Comparison of ENCODE assay signal across 9 mouse cellular contexts in the genomic region with DNA sequence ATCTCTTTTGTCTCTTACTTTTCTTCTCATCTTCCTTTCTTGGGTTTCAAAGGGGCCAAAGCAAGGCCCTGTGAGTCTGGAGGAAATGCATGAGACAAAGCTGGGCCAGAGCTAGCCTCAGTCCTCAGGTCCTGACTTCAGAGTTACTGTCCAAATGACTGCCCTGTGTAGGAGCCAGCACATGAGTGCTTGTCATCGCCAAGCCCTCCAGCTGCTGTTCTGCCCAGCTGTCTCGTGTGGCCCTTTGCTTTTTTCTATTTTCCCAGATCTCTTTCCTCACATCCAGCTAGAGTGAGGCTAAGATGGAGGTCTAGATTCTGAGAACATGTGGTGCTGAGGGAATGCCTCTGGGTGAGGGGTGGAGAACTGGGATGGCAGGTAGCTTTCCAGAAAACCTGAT.
"Had no signal": no experiment of that assay in that cellular context is flagged by ENCODE, and none has a peak within 500 bp of the region (broad histone marks: within the 10 kb centered on the region; RNA-seq: fewer than 3 reads in every experiment).

No protein-coding gene starts in this region.

- DNase-seq: heart, postnatal 10 days; heart, postnatal 4 days; kidney, adult 2 months; kidney, adult 9 months; kidney, postnatal 14 days; kidney, postnatal 36 days; layer of hippocampus, adult 9-11 months; layer of hippocampus, postnatal 36 days; left cerebral cortex, postnatal 4 days had no signal
